Mouse (Mus musculus) kidney, embryonic 16.5 days (tissue): ENCODE data around the gene Vsir. TPM values are rescaled to one million over a fixed set of nuclear protein-coding genes. Genes with fewer than 3 reads are reported as not detected.

Source experiments
- ATAC-seq: fragments of 200-750 bp; cut with Nextera tagmentation; 2 replicates; pipeline ENCODE4 v1.8.0; 2017; ENCODE audit warnings: moderate TSS enrichment; ENCODE audit not compliant: low FRiP score, low TSS enrichment
- H3K27ac ChIP-seq: fragments of 300-500 bp; sonication (generic); 2 replicates; pipeline ENCODE4 v1.5.1; 2014; ENCODE audit warnings: low read length
- H3K27me3 ChIP-seq: fragments of 300-500 bp; sonication (generic); 2 replicates; pipeline ENCODE4 v1.6.1; 2014; ENCODE audit warnings: low read length, control low read depth, mixed read lengths; ENCODE audit not compliant: insufficient read depth
- H3K36me3 ChIP-seq: fragments of 300-500 bp; sonication (generic); 2 replicates; pipeline ENCODE4 v1.6.1; 2014; ENCODE audit warnings: low read length, control low read depth, mixed read lengths; ENCODE audit not compliant: insufficient read depth
- H3K4me1 ChIP-seq: fragments of 300-500 bp; sonication (generic); 2 replicates; pipeline ENCODE4 v1.6.1; 2014; ENCODE audit warnings: low read length, control low read depth, mixed read lengths; ENCODE audit not compliant: insufficient read depth
- H3K4me2 ChIP-seq: fragments of 300-500 bp; sonication (generic); replicated peaks from 2 replicates; pipeline ENCODE4 v1.6.1; 2014; ENCODE audit warnings: low read depth, low read length
- H3K4me3 ChIP-seq: fragments of 300-500 bp; sonication (generic); 2 replicates; pipeline ENCODE4 v1.5.1; 2014; ENCODE audit warnings: mild to moderate bottlenecking, low read length
- H3K9ac ChIP-seq: fragments of 300-500 bp; sonication (generic); replicated peaks from 2 replicates; pipeline ENCODE4 v1.6.1; 2014; ENCODE audit warnings: low read length
- H3K9me3 ChIP-seq: fragments of 300-500 bp; sonication (generic); 2 replicates; pipeline ENCODE4 v1.6.1; 2016; ENCODE audit warnings: low read length, control low read depth
- WGBS: fragments of 180-500 bp; shearing (Covaris S2); extraction: QIAGEN DNeasy Blood & Tissue Kit; methylation state at CpG from one replicate; pipeline ENCODE4 v1.1.7; 2014; 5-methylcytosine and 5-hydroxymethylcytosine counted together
- polyA plus RNA-seq: library from polyadenylated mRNA; unstranded; fragments of >200 nt; fragmentation: Nextera tagmentation; extraction: Ambion mirVana; gene quantifications from 2 replicates; pipeline ENCODE4 v1.2.1, GENCODE M21; 2015

Gene Vsir
- polyA plus RNA-seq, 1 experiment from 2014 or later = 4.2 TPM

- H3K27me3 ChIP-seq = no peaks in the 10 kb centered on the region
- no peak overlapping the region for H3K4me3 ChIP-seq
- H3K27ac ChIP-seq = no peak overlapping the region
- H3K9ac ChIP-seq = no peak overlapping the region
- no peaks in the 10 kb centered on the region for H3K4me1 ChIP-seq
- no peaks in the 10 kb centered on the region for H3K9me3 ChIP-seq
- no peak overlapping the region for H3K4me2 ChIP-seq
- 67% methylated on average over 5 of the region's 5 CpGs for WGBS
- no peaks in the 10 kb centered on the region for H3K36me3 ChIP-seq
- ATAC-seq = no peak
Observed at GRCm38 (mm10) chr10:60395605-60396004, 49.0 kb downstream of the Vsir start.

GRCm38 (mm10) chr10:60398051-60398814 lies 51.6 kb downstream of the Vsir start:
- Histone ChIP-seq H3K4me1 (no peaks in the 10 kb centered on the region), H3K9ac (no peak overlapping the region), H3K4me2 (no peak overlapping the region), H3K36me3 (no peaks in the 10 kb centered on the region), H3K4me3 (no peak overlapping the region), H3K27me3 (no peaks in the 10 kb centered on the region), H3K27ac (no peak overlapping the region), H3K9me3 (no peaks in the 10 kb centered on the region)
- no peak for ATAC-seq
- WGBS = 88% methylated on average over 10 of the region's 10 CpGs

GRCm38 (mm10) chr10:60399449-60399848 lies 52.8 kb downstream of the Vsir start, which contains the start of gene Gm17455:
Gm17455 (plus strand) TSS chr10:60399726.
- Histone ChIP-seq H3K4me2 (no peak within 1 kb of the TSS), H3K9ac (no peak within 1 kb of the TSS), H3K4me1 (no peaks in the 10 kb centered on the region), H3K36me3 (no peaks in the 10 kb centered on the region), H3K27me3 (no peaks in the 10 kb centered on the region), H3K9me3 (no peaks in the 10 kb centered on the region), H3K27ac (no peak within 1 kb of the TSS), H3K4me3 (no peak within 1 kb of the TSS)
- 41% methylated on average over 7 of the region's 7 CpGs for WGBS
- ATAC-seq = no peak

- WGBS = 72% methylated on average over 11 of the region's 11 CpGs
- Histone ChIP-seq H3K36me3 (no peaks in the 10 kb centered on the region), H3K4me3 (no peak overlapping the region), H3K9ac (no peak overlapping the region), H3K9me3 (no peaks in the 10 kb centered on the region), H3K4me1 (no peaks in the 10 kb centered on the region), H3K27ac (no peak overlapping the region), H3K27me3 (no peaks in the 10 kb centered on the region), H3K4me2 (no peak overlapping the region)
- ATAC-seq = no peak
Observed at GRCm38 (mm10) chr10:60400507-60401295, 54.0 kb downstream of the Vsir start.

GRCm38 (mm10) chr10:60405460-60406177 lies 59.0 kb downstream of the Vsir start:
- H3K4me3 ChIP-seq = no peak overlapping the region
- H3K9me3 ChIP-seq = no peaks in the 10 kb centered on the region
- WGBS = 51% methylated on average over 7 of the region's 7 CpGs
- no peak overlapping the region for H3K9ac ChIP-seq
- no peak overlapping the region for H3K4me2 ChIP-seq
- H3K27ac ChIP-seq = no peak overlapping the region
- 0 out of 2 replicates have a peak, but pooled peaks cover 1% of the 10 kb centered on the region for H3K27me3 ChIP-seq
- no peak for ATAC-seq
- no peaks in the 10 kb centered on the region for H3K4me1 ChIP-seq
- no peaks in the 10 kb centered on the region for H3K36me3 ChIP-seq

- 0 out of 2 replicates have a peak, but pooled peaks cover 3% of the 10 kb centered on the region for H3K27me3 ChIP-seq
- no peaks in the 10 kb centered on the region for H3K4me1 ChIP-seq
- H3K9ac ChIP-seq = no peak overlapping the region
- WGBS = 2% methylated on average over 5 of the region's 5 CpGs
- no peak overlapping the region for H3K27ac ChIP-seq
- H3K4me2 ChIP-seq = no peak overlapping the region
- no peak overlapping the region for H3K4me3 ChIP-seq
- ATAC-seq = 0 out of 2 replicates have a peak, but pooled peaks have one; percentile 21
- no peaks in the 10 kb centered on the region for H3K36me3 ChIP-seq
- H3K9me3 ChIP-seq = no peaks in the 10 kb centered on the region
Observed at GRCm38 (mm10) chr10:60407831-60408230, 61.2 kb downstream of the Vsir start.

- Histone ChIP-seq H3K27me3 (0 out of 2 replicates have a peak, but pooled peaks cover 3% of the 10 kb centered on the region), H3K4me1 (no peaks in the 10 kb centered on the region), H3K9me3 (no peaks in the 10 kb centered on the region), H3K36me3 (no peaks in the 10 kb centered on the region), H3K9ac (no peak overlapping the region), H3K4me3 (no peak overlapping the region), H3K4me2 (no peak overlapping the region), H3K27ac (no peak overlapping the region)
- 29% methylated on average over 5 of the region's 5 CpGs for WGBS
- ATAC-seq = no peak
Observed at GRCm38 (mm10) chr10:60411794-60412193, 65.1 kb downstream of the Vsir start.

- Histone ChIP-seq H3K9ac (no peak overlapping the region), H3K9me3 (no peaks in the 10 kb centered on the region), H3K4me2 (no peak overlapping the region), H3K27me3 (0 out of 2 replicates have a peak, but pooled peaks cover 3% of the 10 kb centered on the region), H3K36me3 (no peaks in the 10 kb centered on the region), H3K4me1 (no peaks in the 10 kb centered on the region), H3K4me3 (no peak overlapping the region), H3K27ac (no peak overlapping the region)
- WGBS = 74% methylated on average over 2 of the region's 2 CpGs
- ATAC-seq = no peak
Observed at GRCm38 (mm10) chr10:60413756-60414155, 67.1 kb downstream of the Vsir start.

- Histone ChIP-seq H3K27me3 (no peaks in the 10 kb centered on the region), H3K36me3 (no peaks in the 10 kb centered on the region), H3K27ac (no peak overlapping the region), H3K9me3 (no peaks in the 10 kb centered on the region), H3K9ac (no peak overlapping the region), H3K4me1 (no peaks in the 10 kb centered on the region), H3K4me3 (no peak overlapping the region), H3K4me2 (no peak overlapping the region)
- 82% methylated on average over 2 of the region's 2 CpGs for WGBS
- no peak for ATAC-seq
Observed at GRCm38 (mm10) chr10:60417041-60417440, 70.4 kb downstream of the Vsir start.
